Mouse (Mus musculus): ENCODE data around the gene Fam57a.

- no peak for TF ChIP-seq CTCF (IDR thresholded peaks at IDR 0.05; ENCODE audit: low read depth)
- no peak for TF ChIP-seq EP300 (IDR thresholded peaks at IDR 0.05; ENCODE audit: low read depth)
These were observed 17.6 kb downstream of the Fam57a start for GRCm38 (mm10) chr11:76196977-76197469.

Data from liver, embryonic 14.5 days (tissue).